Mouse (Mus musculus): ENCODE data around the gene Itga3. TPM values are rescaled to one million over a fixed set of nuclear protein-coding genes. Genes with fewer than 3 reads are reported as not detected.

Itga3 gene
- total RNA-seq, 2 experiments from 2014 or later, result 13.6 to 16.2 TPM

- intact Hi-C loops (cut with DNase I), result no loop called here
- no peak for DNase-seq (ENCODE audit: extremely low spot score in 1 of 2, low spot score in 2 of 2)
These were observed 21.9 kb upstream of the Itga3 start for GRCm38 (mm10) chr11:95098346-95099095.

- no peak for DNase-seq (ENCODE audit: extremely low spot score in 1 of 2, low spot score in 2 of 2)
- intact Hi-C loops (cut with DNase I), result no loop called here
These were observed 21.3 kb upstream of the Itga3 start for GRCm38 (mm10) chr11:95097889-95098288.

- intact Hi-C loops (cut with DNase I), result no loop called here
- DNase-seq (ENCODE audit: extremely low spot score in 1 of 2, low spot score in 2 of 2), result no peak
These were observed 20.2 kb upstream of the Itga3 start for GRCm38 (mm10) chr11:95096608-95097373.

GRCm38 (mm10) chr11:95095596-95095995 is 19.0 kb upstream of the Itga3 start:
- no peak for DNase-seq (ENCODE audit: extremely low spot score in 1 of 2, low spot score in 2 of 2)
- intact Hi-C loops (cut with DNase I), result no loop called here

GRCm38 (mm10) chr11:95093077-95093476 is 16.5 kb upstream of the Itga3 start:
- intact Hi-C loops (cut with DNase I), result no loop called here
- DNase-seq (ENCODE audit: extremely low spot score in 1 of 2, low spot score in 2 of 2), result no peak

GRCm38 (mm10) chr11:95088857-95089779 is 12.5 kb upstream of the Itga3 start:
- peak in 1 of 2 experiments; percentile 76 for DNase-seq (ENCODE audit: extremely low spot score in 1 of 2, low spot score in 2 of 2)
- intact Hi-C loops (cut with DNase I), result no loop called here

- intact Hi-C loops (cut with DNase I), result no loop called here
- DNase-seq (ENCODE audit: extremely low spot score in 1 of 2, low spot score in 2 of 2), result no peak
These were observed 11.7 kb upstream of the Itga3 start for GRCm38 (mm10) chr11:95088286-95088685.

- no peak for DNase-seq (ENCODE audit: extremely low spot score in 1 of 2, low spot score in 2 of 2)
- intact Hi-C loops (cut with DNase I), result no loop called here
These were observed 11.0 kb upstream of the Itga3 start for GRCm38 (mm10) chr11:95087301-95088228.

- intact Hi-C loops (cut with DNase I), result no loop called here
- no peak for DNase-seq (ENCODE audit: extremely low spot score in 1 of 2, low spot score in 2 of 2)
These were observed 9.6 kb upstream of the Itga3 start for GRCm38 (mm10) chr11:95086229-95086628.

GRCm38 (mm10) chr11:95085710-95086109 is 9.1 kb upstream of the Itga3 start:
- intact Hi-C loops (cut with DNase I), result no loop called here
- no peak for DNase-seq (ENCODE audit: extremely low spot score in 1 of 2, low spot score in 2 of 2)

- intact Hi-C loops (cut with DNase I), result no loop called here
- no peak for DNase-seq (ENCODE audit: extremely low spot score in 1 of 2, low spot score in 2 of 2)
These were observed 8.3 kb upstream of the Itga3 start for GRCm38 (mm10) chr11:95084811-95085382.

- intact Hi-C loops (cut with DNase I), result no loop called here
- DNase-seq (ENCODE audit: extremely low spot score in 1 of 2, low spot score in 2 of 2), result no peak
These were observed 7.6 kb upstream of the Itga3 start for GRCm38 (mm10) chr11:95084175-95084574.

- DNase-seq (ENCODE audit: extremely low spot score in 1 of 2, low spot score in 2 of 2), result no peak
- intact Hi-C loops (cut with DNase I), result no loop called here
These were observed 6.3 kb upstream of the Itga3 start for GRCm38 (mm10) chr11:95082896-95083295.

GRCm38 (mm10) chr11:95080783-95081182 is 4.2 kb upstream of the Itga3 start:
- intact Hi-C loops (cut with DNase I), result no loop called here
- no peak for DNase-seq (ENCODE audit: extremely low spot score in 1 of 2, low spot score in 2 of 2)

GRCm38 (mm10) chr11:95079256-95079875 is 2.8 kb upstream of the Itga3 start:
- no peak for DNase-seq (ENCODE audit: extremely low spot score in 1 of 2, low spot score in 2 of 2)
- intact Hi-C loops (cut with DNase I), result no loop called here

- intact Hi-C loops (cut with DNase I), result no loop called here
- no peak for DNase-seq (ENCODE audit: extremely low spot score in 1 of 2, low spot score in 2 of 2)
These were observed 1.4 kb upstream of the Itga3 start for GRCm38 (mm10) chr11:95077956-95078355.

GRCm38 (mm10) chr11:95076041-95076535 is 513 bp downstream of the Itga3 start:
- intact Hi-C loops (cut with DNase I), result loop anchor here (1.0 kb wide), 1 partner anchor 29 kb away; no protein-coding TSS in a partner anchor
- peak in 1 of 2 experiments; percentile 66 for DNase-seq (ENCODE audit: extremely low spot score in 1 of 2, low spot score in 2 of 2)

Data from left cerebral cortex, postnatal 10 days (tissue).